Mouse (Mus musculus): ENCODE data around the gene Asb13. TPM values are rescaled to one million over a fixed set of nuclear protein-coding genes. Genes with fewer than 3 reads are reported as not detected.
A peak's percentile ranks its signal among the peaks of the same experiment; 100 is the strongest.

The Asb13 gene
- total RNA-seq, 2 experiments from 2014 or later = 4.0 to 9.0 TPM

DNA sequence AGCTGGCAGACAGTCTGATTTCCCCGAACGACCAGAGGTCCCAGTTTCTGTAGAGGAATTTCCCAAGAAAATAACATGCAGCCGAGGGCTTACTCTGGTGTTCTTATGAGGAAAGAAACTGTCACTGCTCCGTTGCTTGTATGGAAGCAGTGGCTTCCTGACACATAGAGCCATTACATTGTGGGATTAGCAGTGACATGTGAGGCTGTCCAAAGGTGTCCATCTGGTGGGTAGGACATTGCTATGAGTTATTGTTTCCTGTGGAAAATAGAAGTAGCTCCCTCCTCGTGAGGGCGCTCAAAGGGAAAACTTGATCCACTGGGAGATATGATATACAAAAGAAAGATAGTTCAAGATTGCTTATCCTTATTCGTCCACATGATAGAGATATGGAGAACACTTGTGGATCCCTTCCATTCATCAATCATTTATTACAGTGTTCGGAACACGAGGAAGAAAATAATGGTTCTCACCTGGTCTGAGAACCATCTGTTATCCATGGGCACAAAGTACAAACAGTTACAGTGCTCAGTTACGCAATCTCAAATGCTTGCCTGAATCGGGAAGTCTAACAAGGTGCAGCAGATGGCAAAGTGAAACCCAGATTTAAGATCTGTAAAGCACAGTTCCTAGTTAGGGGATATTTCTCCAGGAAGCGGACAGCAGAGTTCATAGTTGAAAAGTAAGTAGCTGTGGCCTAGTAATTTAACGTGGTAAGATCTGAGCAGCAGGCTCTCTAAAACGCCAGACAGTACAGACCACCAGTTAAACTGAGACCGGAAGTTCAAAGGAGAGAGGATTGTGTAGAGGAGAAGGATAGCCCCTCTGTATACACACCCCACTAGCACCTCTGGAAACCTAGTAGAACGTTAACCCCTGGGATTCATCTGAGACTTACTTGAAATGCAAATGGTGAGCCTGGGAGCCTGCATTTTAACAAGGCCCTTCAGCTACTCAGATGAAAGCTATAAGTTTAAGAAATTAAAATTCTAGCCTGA is 25.6 kb downstream of the Asb13 start:
- no peak for ATAC-seq (ENCODE audit: poor library complexity, severe bottlenecking)

GRCm38 (mm10) chr13:3664241-3664640 is 30.4 kb downstream of the Asb13 start:
- ATAC-seq (ENCODE audit: poor library complexity, severe bottlenecking) = no peak

GRCm38 (mm10) chr13:3665308-3665723 is 31.5 kb downstream of the Asb13 start:
- peak; percentile 95 for ATAC-seq (ENCODE audit: poor library complexity, severe bottlenecking)

GRCm38 (mm10) chr13:3667288-3667873 is 33.5 kb downstream of the Asb13 start:
- ATAC-seq (ENCODE audit: poor library complexity, severe bottlenecking) = no peak

- no peak for ATAC-seq (ENCODE audit: poor library complexity, severe bottlenecking)
Observed at GRCm38 (mm10) chr13:3668068-3668467, 34.2 kb downstream of the Asb13 start.

- no peak for ATAC-seq (ENCODE audit: poor library complexity, severe bottlenecking)
Observed at GRCm38 (mm10) chr13:3669611-3670010, 35.8 kb downstream of the Asb13 start.

GRCm38 (mm10) chr13:3670039-3670438 is 36.2 kb downstream of the Asb13 start:
- ATAC-seq (ENCODE audit: poor library complexity, severe bottlenecking) = no peak

DNA sequence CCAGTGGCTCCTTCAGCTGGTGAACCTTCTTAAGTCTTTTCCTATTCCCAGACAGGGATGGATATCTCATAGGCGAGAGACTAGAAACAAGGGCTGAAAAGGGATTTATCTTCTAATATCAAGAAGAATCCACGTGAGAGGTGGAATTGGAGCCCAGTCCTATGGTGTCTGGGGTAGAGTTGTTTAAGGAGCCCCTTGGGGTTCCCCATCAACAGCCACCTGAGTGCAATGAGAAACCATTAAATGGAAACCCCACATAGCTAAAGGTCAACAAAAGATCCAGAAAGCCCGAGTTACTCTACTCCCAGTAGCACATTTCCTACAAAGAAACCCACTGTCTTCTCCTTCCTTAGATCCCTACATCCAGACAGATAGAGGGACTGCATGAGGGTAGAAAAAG is 39.3 kb downstream of the Asb13 start:
- ATAC-seq (ENCODE audit: poor library complexity, severe bottlenecking) = no peak

- ATAC-seq (ENCODE audit: poor library complexity, severe bottlenecking) = no peak
Observed at GRCm38 (mm10) chr13:3673622-3674021, 39.8 kb downstream of the Asb13 start.

DNA sequence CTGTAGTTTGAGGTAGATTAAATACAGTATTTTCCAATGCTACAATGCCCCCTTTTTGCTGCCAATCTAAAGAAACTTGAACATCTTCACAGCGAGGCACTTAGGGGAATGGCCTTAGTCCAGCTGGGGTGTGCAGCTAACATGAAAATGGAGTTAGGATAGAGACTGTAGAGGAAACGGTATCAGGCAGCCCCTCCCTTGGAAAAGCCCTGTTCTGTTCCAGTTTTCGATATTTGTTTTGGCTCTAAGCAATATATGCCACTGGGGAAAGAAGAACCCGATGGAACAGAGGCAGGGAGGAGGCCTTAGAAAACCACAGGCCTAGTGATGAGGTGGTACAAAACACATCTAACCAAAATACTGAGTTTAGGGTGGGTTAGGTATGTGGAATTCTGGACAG is 42.0 kb downstream of the Asb13 start:
- ATAC-seq (ENCODE audit: poor library complexity, severe bottlenecking) = no peak

DNA sequence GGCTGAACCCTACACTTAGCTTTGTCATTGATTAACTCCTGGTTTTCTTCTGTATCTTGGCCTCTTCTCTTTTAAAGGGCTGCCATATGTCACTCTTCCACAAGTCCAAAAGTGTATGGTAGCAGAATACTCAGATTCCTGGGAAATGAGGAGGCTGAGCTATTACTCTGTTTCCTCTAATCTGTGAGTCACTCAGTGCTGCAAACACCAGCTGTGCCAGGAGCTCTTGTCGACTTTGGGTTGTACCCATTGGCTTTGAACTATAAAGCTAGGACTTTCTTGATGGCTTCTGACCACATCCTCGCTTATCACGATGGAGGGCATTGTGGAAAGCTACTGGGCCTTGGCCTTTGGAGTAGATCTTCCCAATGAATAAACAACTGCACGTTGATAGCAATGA is 45.3 kb downstream of the Asb13 start:
- no peak for ATAC-seq (ENCODE audit: poor library complexity, severe bottlenecking)

GRCm38 (mm10) chr13:3686306-3686705 is 52.5 kb downstream of the Asb13 start:
- no peak for ATAC-seq (ENCODE audit: poor library complexity, severe bottlenecking)

DNA sequence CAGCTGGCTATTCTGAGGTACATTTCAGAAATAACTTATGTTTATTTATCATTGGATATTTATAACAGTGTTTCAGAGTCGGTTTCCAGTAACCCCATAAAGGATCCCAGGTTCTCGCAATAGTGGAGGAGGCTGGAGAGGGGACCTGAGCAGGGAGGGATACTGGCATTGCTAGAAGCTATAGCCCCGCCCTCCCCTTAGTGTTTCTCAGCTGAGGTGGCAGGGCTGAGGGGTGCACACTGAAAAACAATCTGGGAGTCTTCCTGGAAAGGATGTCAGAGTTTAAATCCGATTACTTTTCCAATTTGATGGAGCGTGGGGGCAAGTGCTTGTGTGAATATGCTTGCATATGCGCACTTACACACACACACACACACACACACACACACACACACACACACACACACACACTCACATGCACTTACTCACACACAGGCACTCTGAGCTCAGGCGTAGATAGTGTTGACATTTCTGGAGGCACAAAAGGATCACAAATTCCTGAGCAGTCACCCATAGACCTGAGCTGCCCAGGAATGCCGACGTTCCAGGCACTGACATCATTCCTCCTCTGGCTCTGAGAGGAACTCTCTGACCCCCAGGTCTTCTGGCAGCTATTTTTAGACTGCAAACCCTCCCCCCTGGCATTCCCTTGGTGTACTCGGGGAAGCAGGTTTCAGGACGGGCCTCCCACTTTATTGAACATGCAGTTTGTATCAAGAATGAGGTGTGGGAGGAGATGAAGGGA is 60.9 kb downstream of the Asb13 start:
- ATAC-seq (ENCODE audit: poor library complexity, severe bottlenecking) = no peak

GRCm38 (mm10) chr13:3696977-3697735 is 63.3 kb downstream of the Asb13 start:
- no peak for ATAC-seq (ENCODE audit: poor library complexity, severe bottlenecking)

DNA sequence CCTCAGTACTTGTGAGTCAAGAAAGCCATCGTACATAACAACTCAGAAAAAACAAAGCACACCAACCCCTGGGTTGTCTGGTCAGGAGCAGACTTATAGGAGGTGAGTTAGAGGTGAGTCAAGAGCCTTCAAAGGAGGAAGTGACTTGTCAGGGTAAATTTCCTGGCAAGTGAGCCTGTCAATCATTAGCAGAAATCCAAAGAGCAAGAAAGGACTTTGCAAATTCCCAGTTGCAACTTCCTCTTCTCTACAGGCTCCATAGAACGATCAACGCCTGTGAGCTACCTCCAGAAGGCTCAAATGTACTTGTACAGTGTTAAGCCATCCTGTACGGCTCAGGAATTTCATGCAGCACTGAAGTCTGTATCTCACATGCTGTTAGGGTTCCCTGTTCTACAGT is 66.9 kb downstream of the Asb13 start:
- ATAC-seq (ENCODE audit: poor library complexity, severe bottlenecking) = no peak

Other genes starting within 250 kb of the Asb13 start
- gene Gdi2, start 96.0 kb upstream of the Asb13 start, total RNA-seq (2015) = 654 and 710 TPM in 2 replicates
- gene Gdi2, start 96.0 kb upstream of the Asb13 start, total RNA-seq (2017) = 551 and 553 TPM in 2 replicates
- gene Fam208b, start 22.9 kb upstream of the Asb13 start, total RNA-seq (2015) = 27.4 and 28.6 TPM in 2 replicates
- 16.7 and 20.6 TPM in 2 replicates for gene Fam208b, start 22.9 kb upstream of the Asb13 start, total RNA-seq (2017)
- gene Calml3, start 170.3 kb downstream of the Asb13 start, total RNA-seq (2015) = not detected in 2 replicates
- not detected in 2 replicates for gene Calml3, start 170.3 kb downstream of the Asb13 start, total RNA-seq (2017)
- gene Calm4, start 203.7 kb downstream of the Asb13 start, total RNA-seq (2015) = not detected in 2 replicates
- gene Calm4, start 203.7 kb downstream of the Asb13 start, total RNA-seq (2017) = not detected in 2 replicates
- gene Calm5, start 220.1 kb downstream of the Asb13 start, total RNA-seq (2015) = not detected in 2 replicates
- not detected in 2 replicates for gene Calm5, start 220.1 kb downstream of the Asb13 start, total RNA-seq (2017)